Mouse (Mus musculus) heart, postnatal 25 days (tissue): ENCODE results near the gene Kndc1. TPM values are rescaled to one million over a fixed set of nuclear protein-coding genes. Genes with fewer than 3 reads are reported as not detected.

Experiments
- DNase-seq: peaks from one replicate; pipeline ENCODE4 v3.0.0; 2022; ENCODE audit warnings: low spot score
- intact Hi-C: fragments of 180-260 bp; cut with DNase I; formaldehyde crosslinking; loops from one replicate; pipeline ENCODE4 v1.15.1; 2025
- total RNA-seq, 2 experiments: library from RNA; stranded (reverse); gene quantifications; 2 replicates each; pipeline ENCODE4 v1.2.3; 2021

Gene Kndc1
- not detected for total RNA-seq

DNA sequence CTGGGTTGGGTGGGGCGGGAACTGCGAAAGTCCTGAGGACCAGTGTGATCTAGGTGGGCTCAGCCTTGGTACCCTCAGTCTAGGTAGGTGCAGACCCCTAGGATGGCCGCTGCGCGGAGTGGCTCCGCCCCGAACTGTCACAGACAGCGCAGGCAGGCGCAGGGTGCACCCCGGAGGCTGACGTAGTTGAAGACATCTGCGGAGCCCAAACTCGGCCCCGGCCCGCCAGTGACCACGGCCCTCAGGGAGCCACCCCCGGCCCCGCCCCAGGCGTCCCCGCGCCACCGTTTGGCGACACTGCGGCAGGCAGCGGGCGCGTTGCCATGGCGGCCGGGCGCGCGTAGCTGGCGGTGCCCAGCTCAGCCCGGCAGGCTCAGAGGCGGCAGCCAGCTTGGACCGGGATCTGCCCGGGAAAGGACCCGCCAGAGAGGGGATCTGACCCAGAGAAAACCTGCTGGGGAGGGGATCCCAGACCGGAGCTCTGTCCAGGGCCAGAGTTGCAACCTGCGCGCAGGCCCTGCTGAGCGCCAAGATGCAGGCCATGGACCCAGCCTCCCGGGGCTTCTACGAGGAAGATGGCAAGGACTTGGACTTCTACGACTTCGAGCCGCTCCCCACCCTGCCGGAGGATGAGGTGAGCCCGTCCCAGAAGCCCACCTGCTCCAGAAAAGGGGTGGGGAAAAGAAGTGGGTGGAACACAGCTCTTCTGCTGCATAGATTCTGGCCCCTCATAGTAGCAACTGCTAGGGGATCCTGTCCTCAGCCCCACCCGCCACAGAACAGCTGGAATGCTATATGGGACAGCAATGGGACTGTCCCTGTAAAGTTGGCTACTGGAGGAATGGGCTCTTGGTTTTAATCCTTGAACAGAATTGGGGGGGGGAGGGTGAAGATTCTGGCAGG is at the start of gene Kndc1:
Gene Kndc1, plus strand, starts transcription at position 42 of the 903 bp plus-strand sequence.
- intact Hi-C loops = no loop called here
- DNase-seq = no peak

DNA sequence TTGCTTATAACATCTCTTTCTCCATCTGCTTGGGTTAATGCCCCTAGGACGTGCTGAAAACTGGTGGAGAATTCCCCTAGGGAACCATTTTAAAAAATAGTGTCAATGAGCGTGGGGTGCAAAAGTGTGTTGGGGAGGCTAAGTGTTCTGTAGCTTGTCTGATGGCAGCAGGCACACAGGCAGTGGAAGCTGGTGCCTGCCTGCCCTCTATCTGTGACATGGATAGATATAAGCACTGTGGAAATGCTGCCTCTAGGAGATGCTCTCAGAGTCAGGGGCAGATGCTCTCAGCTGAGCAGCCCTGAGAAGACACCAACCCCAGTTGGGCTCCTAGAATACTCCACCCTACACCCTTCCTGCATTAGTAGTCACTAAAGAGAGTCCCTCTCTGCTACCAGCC is 49.4 kb upstream of the Kndc1 start:
- intact Hi-C loops = no loop called here
- no peak for DNase-seq

- no peak for DNase-seq
- intact Hi-C loops = no loop called here
Observed at GRCm38 (mm10) chr7:139850152-139850551, 44.3 kb upstream of the Kndc1 start.

- DNase-seq = no peak
Observed at GRCm38 (mm10) chr7:139850677-139851076, 43.8 kb upstream of the Kndc1 start.

DNA sequence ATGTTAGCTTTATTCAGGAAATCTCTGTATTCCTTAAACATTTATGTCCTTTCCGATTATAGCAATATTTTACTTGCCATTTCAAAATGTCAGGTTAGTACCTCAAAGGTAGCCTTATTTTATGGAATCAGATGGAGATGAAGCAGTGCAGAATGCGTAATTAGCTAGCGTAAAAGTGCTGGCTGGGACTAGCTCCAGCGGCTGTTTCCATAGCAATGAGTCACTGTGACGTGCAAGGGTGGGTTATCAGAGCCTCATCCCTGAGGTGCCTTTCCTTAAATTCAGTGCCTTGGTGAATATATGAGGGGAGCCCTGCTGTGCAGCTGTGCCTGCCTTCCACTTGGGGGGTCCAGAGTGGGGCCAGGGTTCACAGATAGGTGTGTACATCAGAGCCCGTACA is 43.4 kb upstream of the Kndc1 start:
- no peak for DNase-seq
- intact Hi-C loops = no loop called here

More at GRCm38 (mm10) chr7:139850677-139851076, 43.8 kb upstream of the Kndc1 start:
- intact Hi-C loops = no loop called here

DNA sequence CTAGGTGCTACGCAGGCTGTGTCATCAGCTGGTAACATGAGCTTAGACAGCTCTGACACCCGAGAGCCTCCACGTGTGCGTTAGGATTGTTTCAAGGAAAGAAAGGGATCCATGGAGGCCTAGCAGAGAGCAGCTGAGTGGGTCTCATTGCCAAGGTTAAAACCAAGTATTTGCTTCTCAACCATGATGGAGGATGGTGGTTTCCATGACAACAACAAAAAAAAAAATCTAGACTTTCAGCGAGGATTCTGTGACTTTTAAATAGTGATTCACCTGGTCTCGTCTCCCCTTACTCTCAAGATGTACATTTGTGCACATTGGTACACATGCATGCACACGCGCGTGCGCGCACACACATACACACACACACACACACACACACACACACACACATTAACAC is 39.2 kb upstream of the Kndc1 start:
- no peak for DNase-seq
- intact Hi-C loops = no loop called here

GRCm38 (mm10) chr7:139861411-139861810 is 33.1 kb upstream of the Kndc1 start:
- no peak for DNase-seq
- intact Hi-C loops = loop anchor here (1.0 to 2.0 kb wide), 2 partner anchors 158 to 213 kb away; no protein-coding TSS in a partner anchor

- intact Hi-C loops = no loop called here
- DNase-seq = no peak
Observed at GRCm38 (mm10) chr7:139863076-139863475, 31.4 kb upstream of the Kndc1 start.

GRCm38 (mm10) chr7:139864253-139864652 is 30.2 kb upstream of the Kndc1 start:
- intact Hi-C loops = no loop called here
- DNase-seq = no peak

DNA sequence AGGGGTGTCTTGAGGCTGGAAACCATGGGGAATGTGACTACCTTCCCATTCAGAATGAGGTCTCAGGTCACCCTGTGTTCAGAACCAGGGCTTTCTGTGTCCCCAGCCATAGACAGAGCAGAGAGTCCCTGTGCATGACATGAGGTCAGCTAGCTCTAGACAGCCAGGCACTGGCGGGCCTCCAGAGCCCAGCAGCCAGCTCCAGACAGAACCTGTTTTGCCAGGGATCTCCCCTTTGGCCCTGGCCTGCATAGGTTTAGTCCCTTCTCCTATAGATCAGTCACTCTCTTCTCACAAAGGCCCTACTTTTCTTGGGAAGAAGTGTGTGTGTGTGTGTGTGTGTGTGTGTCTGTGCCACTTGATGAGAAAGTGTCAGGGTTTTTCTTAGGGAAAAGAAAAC is 29.6 kb upstream of the Kndc1 start:
- no peak for DNase-seq
- intact Hi-C loops = loop anchor here (5.0 kb wide), 1 partner anchor 73 kb away; no protein-coding TSS in a partner anchor

GRCm38 (mm10) chr7:139871014-139871413 is 23.5 kb upstream of the Kndc1 start:
- intact Hi-C loops = no loop called here
- no peak for DNase-seq

DNA sequence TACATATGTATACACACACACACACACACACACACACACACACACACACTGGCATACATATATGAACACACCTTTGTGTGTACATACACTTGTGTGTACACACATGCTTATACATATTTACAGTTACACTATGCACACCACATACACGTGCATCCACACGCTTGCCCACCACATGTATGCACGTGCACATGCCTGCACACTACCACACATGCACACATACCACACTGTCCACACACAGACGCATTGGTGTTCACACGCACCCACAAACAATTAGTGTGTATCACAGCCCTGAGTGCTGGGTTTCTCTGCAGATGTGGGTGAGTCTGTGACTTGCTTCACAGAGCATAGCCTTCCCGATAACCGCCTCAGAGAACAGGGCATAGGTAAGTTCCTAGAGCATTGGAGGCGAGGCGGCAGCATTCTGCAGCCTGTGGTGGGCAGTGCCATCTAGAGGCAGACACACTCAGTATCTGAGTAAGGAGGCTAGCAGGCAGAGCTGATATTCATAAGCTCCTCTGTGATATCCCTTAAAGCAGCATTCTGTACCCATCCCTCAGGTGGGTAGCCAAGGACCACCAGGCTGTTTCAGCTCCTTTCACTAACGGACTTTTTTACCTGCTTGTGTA is 17.2 kb upstream of the Kndc1 start:
- intact Hi-C loops = loop anchor here (5.0 kb wide), 1 partner anchor 175 kb away; no protein-coding TSS in a partner anchor
- no peak for DNase-seq

DNA sequence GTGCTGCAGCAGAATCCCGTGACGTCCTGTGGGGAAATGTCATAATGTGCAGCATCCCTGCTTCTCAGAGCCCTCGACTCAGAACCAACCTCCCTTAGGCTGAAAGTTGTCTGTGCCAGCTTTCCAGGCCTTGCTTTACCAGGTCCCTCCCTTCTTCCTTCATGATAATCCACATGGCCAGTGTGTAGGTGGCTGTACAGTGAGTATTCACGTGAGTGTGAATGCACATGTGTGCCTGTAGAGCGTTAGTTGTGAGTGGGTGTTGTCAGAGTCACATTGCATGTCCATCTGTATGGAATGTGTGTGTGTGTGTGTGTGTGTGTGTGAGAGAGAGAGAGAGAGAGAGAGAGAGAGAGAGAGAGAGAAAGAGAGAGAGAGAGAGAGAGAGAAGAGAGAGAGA is 16.4 kb upstream of the Kndc1 start:
- no peak for DNase-seq
- intact Hi-C loops = loop anchor here (5.0 kb wide), 1 partner anchor 176 kb away; no protein-coding TSS in a partner anchor

GRCm38 (mm10) chr7:139878621-139879020 is 15.9 kb upstream of the Kndc1 start:
- DNase-seq = no peak
- intact Hi-C loops = loop anchor here (5.0 kb wide), 1 partner anchor 176 kb away; no protein-coding TSS in a partner anchor

GRCm38 (mm10) chr7:139883545-139883944 is 11.0 kb upstream of the Kndc1 start:
- DNase-seq = no peak
- intact Hi-C loops = no loop called here

DNA sequence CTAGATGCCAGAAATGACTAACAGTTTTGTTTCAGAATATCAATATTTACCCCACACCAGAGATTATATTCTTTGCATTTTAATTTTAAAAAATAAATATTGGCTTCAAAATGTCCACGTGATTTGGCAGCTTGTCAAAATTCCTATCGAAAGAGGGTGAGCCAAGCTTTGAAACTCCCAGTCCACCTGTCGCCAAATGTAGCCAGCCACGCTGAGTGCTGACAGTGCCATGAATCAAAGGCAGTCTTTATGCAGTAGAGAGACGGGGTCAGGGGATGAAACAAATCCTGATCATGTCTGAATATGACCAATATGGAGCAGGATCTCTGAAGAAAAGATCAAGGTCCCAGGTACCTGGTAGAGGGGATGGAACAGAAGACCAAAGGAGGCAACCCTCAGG is 2.7 kb upstream of the Kndc1 start:
- intact Hi-C loops = no loop called here
- no peak for DNase-seq

DNA sequence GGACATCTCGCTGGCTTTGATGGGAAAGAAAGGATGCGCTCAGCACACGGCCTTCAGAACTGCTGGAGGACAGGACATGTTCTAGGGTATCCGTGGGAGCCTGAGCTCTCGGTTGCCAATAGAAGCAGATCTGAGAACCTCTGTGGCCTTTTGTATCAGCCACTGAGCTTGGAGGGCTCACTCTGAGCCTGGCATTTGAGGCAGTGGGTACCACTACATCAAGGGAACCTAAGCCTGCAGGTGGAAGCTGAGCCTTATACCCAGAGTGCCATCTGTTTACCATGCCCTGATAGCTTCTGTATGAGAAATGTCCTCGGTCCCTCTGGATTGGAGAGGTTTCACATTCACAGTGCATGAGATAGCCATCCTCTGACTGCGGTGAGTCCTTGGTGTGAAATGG is 1.8 kb downstream of the Kndc1 start:
- DNase-seq = no peak
- intact Hi-C loops = no loop called here

- no peak for DNase-seq
Observed at GRCm38 (mm10) chr7:139896796-139897195, 2.3 kb downstream of the Kndc1 start.

DNA sequence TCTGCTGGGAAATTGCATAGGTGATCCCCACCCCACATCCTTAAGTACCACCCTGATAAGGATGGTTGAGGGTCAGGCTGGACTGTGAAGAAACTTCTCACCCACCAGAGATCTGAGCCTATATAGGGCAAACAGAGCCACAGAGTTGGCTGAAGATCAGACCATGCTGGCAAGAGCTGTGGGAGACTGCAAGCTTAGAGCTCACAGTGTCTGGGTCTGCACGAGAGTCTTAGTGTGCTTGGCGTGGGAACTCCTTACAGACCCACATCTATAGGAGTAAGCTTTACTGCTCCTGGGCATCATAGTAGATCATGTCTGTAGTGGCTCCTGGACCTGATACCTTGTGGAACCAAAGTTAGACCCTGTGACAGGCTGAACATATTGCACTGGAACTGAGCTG is 4.1 kb downstream of the Kndc1 start:
- DNase-seq = no peak
- intact Hi-C loops = no loop called here

More at GRCm38 (mm10) chr7:139896796-139897195, 2.3 kb downstream of the Kndc1 start:
- intact Hi-C loops = no loop called here

- DNase-seq = no peak
- intact Hi-C loops = no loop called here
Observed at GRCm38 (mm10) chr7:139899505-139899904, 5.0 kb downstream of the Kndc1 start.

- DNase-seq = no peak
- intact Hi-C loops = no loop called here
Observed at GRCm38 (mm10) chr7:139900456-139900855, 6.0 kb downstream of the Kndc1 start.
